Mouse (Mus musculus): ENCODE results near the gene Tra2a. TPM values are rescaled to one million over a fixed set of nuclear protein-coding genes. Genes with fewer than 3 reads are reported as not detected.
A peak's percentile ranks its signal among the peaks of the same experiment; 100 is the strongest.

Gene Tra2a
- total and polyA plus RNA-seq, 3 experiments, result 21.0 to 26.4 (median 23.1) TPM

GRCm38 (mm10) chr6:49215748-49216585 lies 47.9 kb downstream of the Tra2a start:
- intact Hi-C loops (cut with DNase I), result loop anchor here (2.0 kb wide), 4 partner anchors 47 to 1963 kb away; no protein-coding TSS in a partner anchor
- WGBS, result 19% methylated on average over 14 of the region's 14 CpGs
- Histone ChIP-seq H3K36me3 (ENCODE audit: control insufficient read depth, insufficient read depth, low read length) (no peaks in the 10 kb centered on the region), H3K4me1 (ENCODE audit: control insufficient read depth, insufficient read depth, low read length) (peaks cover 1% of the 10 kb centered on the region; the same call in 1 of the 2 replicates), H3K27ac (no peak overlapping the region), H3K79me2 (replicated peaks; ENCODE audit: control insufficient read depth, insufficient read depth, low read length) (no peaks in the 10 kb centered on the region), H3K4me3 (no peak overlapping the region), H3K9ac (ENCODE audit: low read depth, low read length) (no peak overlapping the region), H3K27me3 (ENCODE audit: control insufficient read depth, insufficient read depth, low read length) (peaks cover 39% of the 10 kb centered on the region)
- TF ChIP-seq EP300 (IDR thresholded peaks at IDR 0.05; ENCODE audit: insufficient read depth, low read depth, low read length) (no peak), CTCF (IDR thresholded peaks at IDR 0.05) (no peak), POLR2A (IDR thresholded peaks at IDR 0.05; ENCODE audit: insufficient read depth, low read depth, low read length) (no peak)
- peak; percentile 11 to 48 for DNase-seq

GRCm38 (mm10) chr6:49214928-49215747 lies 48.7 kb downstream of the Tra2a start, which contains the start of gene Igf2bp3:
TSS of gene Igf2bp3 (minus strand) at chr6:49214957.
- Histone ChIP-seq H3K36me3 (ENCODE audit: control insufficient read depth, insufficient read depth, low read length) (no peaks in the 10 kb centered on the region), H3K4me1 (ENCODE audit: control insufficient read depth, insufficient read depth, low read length) (peaks cover 1% of the 10 kb centered on the region), H3K9ac (ENCODE audit: low read depth, low read length) (peak within 1 kb of the TSS; percentile 60), H3K4me3 (peak within 1 kb of the TSS; percentile 42), H3K27ac (no peak within 1 kb of the TSS), H3K79me2 (replicated peaks; ENCODE audit: control insufficient read depth, insufficient read depth, low read length) (no peaks in the 10 kb centered on the region), H3K27me3 (ENCODE audit: control insufficient read depth, insufficient read depth, low read length) (peaks cover 39% of the 10 kb centered on the region)
- intact Hi-C loops (cut with DNase I), result no loop called here
- DNase-seq, result peak; percentile 43 to 65
- TF ChIP-seq CTCF (IDR thresholded peaks at IDR 0.05) (no peak), EP300 (IDR thresholded peaks at IDR 0.05; ENCODE audit: insufficient read depth, low read depth, low read length) (no peak), POLR2A (IDR thresholded peaks at IDR 0.05; ENCODE audit: insufficient read depth, low read depth, low read length) (no peak)
- WGBS, result 1% methylated on average over 67 of the region's 68 CpGs

GRCm38 (mm10) chr6:49214086-49214927 lies 49.5 kb downstream of the Tra2a start:
- TF ChIP-seq POLR2A (IDR thresholded peaks at IDR 0.05; ENCODE audit: insufficient read depth, low read depth, low read length), result no peak
- peak; percentile 40 to 57 for DNase-seq
- Histone ChIP-seq H3K79me2 (replicated peaks; ENCODE audit: control insufficient read depth, insufficient read depth, low read length) (no peaks in the 10 kb centered on the region), H3K4me3 (peak overlapping the region; percentile 42), H3K4me1 (ENCODE audit: control insufficient read depth, insufficient read depth, low read length) (peaks cover 1% of the 10 kb centered on the region), H3K36me3 (ENCODE audit: control insufficient read depth, insufficient read depth, low read length) (no peaks in the 10 kb centered on the region), H3K27ac (no peak overlapping the region), H3K27me3 (ENCODE audit: control insufficient read depth, insufficient read depth, low read length) (peaks cover 35% of the 10 kb centered on the region), H3K9ac (ENCODE audit: low read depth, low read length) (peak overlapping the region; percentile 60)
- under 1% methylated on average over 74 of the region's 76 CpGs for WGBS
- intact Hi-C loops (cut with DNase I), result no loop called here

- peak in 1 of 2 experiments; percentile 34 for DNase-seq
- intact Hi-C loops (cut with DNase I), result no loop called here
- H3K4me3 ChIP-seq, result peak overlapping the region; percentile 42
Observed at GRCm38 (mm10) chr6:49213581-49214085, 50.2 kb downstream of the Tra2a start.

GRCm38 (mm10) chr6:49212931-49213580 lies 50.8 kb downstream of the Tra2a start:
- DNase-seq, result no peak
- Histone ChIP-seq H3K9ac (ENCODE audit: low read depth, low read length) (no peak overlapping the region), H3K79me2 (replicated peaks; ENCODE audit: control insufficient read depth, insufficient read depth, low read length) (no peaks in the 10 kb centered on the region), H3K4me3 (no peak overlapping the region), H3K27ac (no peak overlapping the region), H3K36me3 (ENCODE audit: control insufficient read depth, insufficient read depth, low read length) (no peaks in the 10 kb centered on the region), H3K4me1 (ENCODE audit: control insufficient read depth, insufficient read depth, low read length) (peaks cover 1% of the 10 kb centered on the region), H3K27me3 (ENCODE audit: control insufficient read depth, insufficient read depth, low read length) (peaks cover 31% of the 10 kb centered on the region)
- intact Hi-C loops (cut with DNase I), result no loop called here
- 44% methylated on average over 20 of the region's 20 CpGs for WGBS
- TF ChIP-seq EP300 (IDR thresholded peaks at IDR 0.05; ENCODE audit: insufficient read depth, low read depth, low read length), result no peak
- TF ChIP-seq CTCF (IDR thresholded peaks at IDR 0.05), result no peak
- no peak for TF ChIP-seq POLR2A (IDR thresholded peaks at IDR 0.05; ENCODE audit: insufficient read depth, low read depth, low read length)

More at GRCm38 (mm10) chr6:49213581-49214085, 50.2 kb downstream of the Tra2a start:
- Histone ChIP-seq H3K27ac (no peak overlapping the region), H3K4me1 (ENCODE audit: control insufficient read depth, insufficient read depth, low read length) (peaks cover 1% of the 10 kb centered on the region), H3K79me2 (replicated peaks; ENCODE audit: control insufficient read depth, insufficient read depth, low read length) (no peaks in the 10 kb centered on the region), H3K27me3 (ENCODE audit: control insufficient read depth, insufficient read depth, low read length) (peaks cover 35% of the 10 kb centered on the region), H3K9ac (ENCODE audit: low read depth, low read length) (peak overlapping the region; percentile 60), H3K36me3 (ENCODE audit: control insufficient read depth, insufficient read depth, low read length) (no peaks in the 10 kb centered on the region)
- TF ChIP-seq EP300 (IDR thresholded peaks at IDR 0.05; ENCODE audit: insufficient read depth, low read depth, low read length) (no peak), CTCF (IDR thresholded peaks at IDR 0.05) (no peak), POLR2A (IDR thresholded peaks at IDR 0.05; ENCODE audit: insufficient read depth, low read depth, low read length) (no peak)
- WGBS, result 3% methylated on average over 49 of the region's 50 CpGs

All from heart, adult 2 months (tissue).